Comparison of ENCODE assay signal across 25 mouse cellular contexts in genomic region chr11:71581775-71582174, GRCm38 (mm10).
DNase-seq lines count a peak whose midpoint lies in the region; ATAC-seq lines count a peak whose summit lies in the region.
"Had no signal": no experiment of that assay in that cellular context is flagged by ENCODE, and none has a peak within 500 bp of the region (broad histone marks: within the 10 kb centered on the region; RNA-seq: fewer than 3 reads in every experiment).

No protein-coding gene starts in this region.

- peak; percentile 12 for DNase-seq in layer of hippocampus, adult 9-11 months
- DNase-seq in layer of hippocampus, postnatal 10 days (ENCODE audit: low spot score in 2 of 2): no peak
- peak; percentile 92 for DNase-seq in Muller cell, postnatal 12 days (ENCODE audit: inconsistent ontology term)
- DNase-seq in R1 (ENCODE audit: low read depth, low spot score): peak; percentile 18
- DNase-seq in forebrain, embryonic 14.5 days (ENCODE audit: low spot score): peak; percentile 79
- no peak for DNase-seq in testis, postnatal 14 days (ENCODE audit: low spot score)
- DNase-seq in kidney, adult 18-20 months: no peak
- DNase-seq in adrenal gland, postnatal 10 days: no peak
- DNase-seq: adrenal gland, postnatal 36 days; B cell, adult 2 months; cerebellum, adult 8-10 months; embryo, embryonic 11 days; gastrocnemius, postnatal 10 days; heart, postnatal 14 days; kidney, postnatal 14 days; liver, postnatal 0 days; lung, postnatal 10 days; midbrain, embryonic 14.5 days; right cerebral cortex, postnatal 14 days had no signal

- no peaks in the 10 kb centered on the region for H3K9me3 ChIP-seq in forebrain, embryonic 14.5 days (replicated peaks; ENCODE audit: control insufficient read depth, low read length)
- H3K9me3 ChIP-seq: embryonic facial prominence, embryonic 12.5 days; hindbrain, embryonic 12.5 days; liver, embryonic 12.5 days; neural tube, embryonic 12.5 days had no signal

- no peak overlapping the region for H3K4me2 ChIP-seq in forebrain, embryonic 14.5 days (ENCODE audit: low read length)
- H3K4me2 ChIP-seq: embryonic facial prominence, embryonic 12.5 days; hindbrain, embryonic 12.5 days; liver, embryonic 12.5 days; neural tube, embryonic 12.5 days had no signal

- H3K4me3 ChIP-seq in forebrain, embryonic 14.5 days (ENCODE audit: low read depth, low read length): no peak overlapping the region
- H3K4me3 ChIP-seq: embryonic facial prominence, embryonic 12.5 days; hindbrain, embryonic 12.5 days; liver, embryonic 12.5 days; myocyte; neural tube, embryonic 12.5 days had no signal

- H3K27ac ChIP-seq in forebrain, embryonic 14.5 days (ENCODE audit: low read depth, low read length): no peak overlapping the region
- H3K27ac ChIP-seq: embryonic facial prominence, embryonic 12.5 days; hindbrain, embryonic 12.5 days; liver, embryonic 12.5 days; neural tube, embryonic 12.5 days had no signal

- H3K36me3 ChIP-seq in forebrain, embryonic 14.5 days (ENCODE audit: control insufficient read depth, insufficient read depth, low read length): no peaks in the 10 kb centered on the region
- H3K36me3 ChIP-seq: embryonic facial prominence, embryonic 12.5 days; hindbrain, embryonic 12.5 days; liver, embryonic 12.5 days; neural tube, embryonic 12.5 days had no signal

- peak; percentile 84 for ATAC-seq in forebrain, embryonic 14.5 days
- ATAC-seq: intestine, postnatal 0 days; liver, embryonic 12.5 days; liver, postnatal 0 days had no signal

- no peaks in the 10 kb centered on the region for H3K27me3 ChIP-seq in forebrain, embryonic 14.5 days (replicated peaks; ENCODE audit: control insufficient read depth, insufficient read depth, low read length)
- H3K27me3 ChIP-seq: embryonic facial prominence, embryonic 12.5 days; hindbrain, embryonic 12.5 days; liver, embryonic 12.5 days; neural tube, embryonic 12.5 days had no signal

- H3K9ac ChIP-seq in forebrain, embryonic 14.5 days (ENCODE audit: low read length): no peak overlapping the region
- H3K9ac ChIP-seq: embryonic facial prominence, embryonic 12.5 days; hindbrain, embryonic 12.5 days; liver, embryonic 12.5 days; liver, postnatal 0 days; neural tube, embryonic 12.5 days had no signal

- H3K4me1 ChIP-seq in forebrain, embryonic 14.5 days (ENCODE audit: control insufficient read depth, insufficient read depth, low read length): peaks cover 8% of the 10 kb centered on the region; the same call in 1 of the 2 replicates
- H3K4me1 ChIP-seq: embryonic facial prominence, embryonic 12.5 days; liver, embryonic 12.5 days had no signal

- WGBS in forebrain, embryonic 14.5 days: 9% methylated on average over 2 of the region's 2 CpGs

Comparison
In these comparisons a context has a peak if more than half of its experiments do, and no peak if none do; other contexts are left out.
1. DNase-seq: peak in layer of hippocampus, adult 9-11 months (single experiment), Muller cell, postnatal 12 days (single experiment), R1 (single experiment) and forebrain, embryonic 14.5 days (single experiment); none in layer of hippocampus, postnatal 10 days (0 of 2), testis, postnatal 14 days (single experiment), kidney, adult 18-20 months (single experiment) and adrenal gland, postnatal 10 days (single experiment).